Mouse (Mus musculus) thymus, postnatal 0 days (tissue): ENCODE data around the gene Asb2. TPM values are rescaled to one million over a fixed set of nuclear protein-coding genes. Genes with fewer than 3 reads are reported as not detected.

Experiments used
- DNase-seq: peaks from one replicate; pipeline ENCODE4 v3.0.0-alpha.2; 2015; ENCODE audit warnings: low spot score
- polyA plus RNA-seq: library from polyadenylated mRNA; unstranded; fragments of >200 nt; fragmentation: Nextera tagmentation; extraction: Ambion mirVana; gene quantifications from 2 replicates; pipeline ENCODE4 v1.2.1, GENCODE M21; 2015

Gene Asb2
- polyA plus RNA-seq, 1 experiment from 2014 or later = 5.6 TPM

DNA sequence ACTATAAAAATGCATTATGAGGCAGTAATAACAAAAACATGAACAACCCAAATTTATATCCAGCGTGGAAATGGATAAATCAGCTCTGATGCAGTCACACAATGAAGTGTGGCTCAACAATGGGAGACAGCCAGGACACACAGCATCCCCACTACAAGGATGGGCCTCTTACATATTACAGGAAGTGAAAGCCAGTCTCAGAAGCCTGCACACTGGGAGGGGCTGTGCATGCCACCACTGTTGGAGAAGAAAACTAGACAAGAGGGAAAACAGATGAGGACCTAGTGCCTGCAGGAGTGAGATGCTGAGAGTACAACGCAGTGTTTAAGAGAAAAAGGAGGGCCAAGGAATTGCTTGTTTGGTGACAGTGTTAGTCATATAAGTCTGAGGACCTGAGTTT is 82.1 kb downstream of the Asb2 start:
- no peak for DNase-seq

DNA sequence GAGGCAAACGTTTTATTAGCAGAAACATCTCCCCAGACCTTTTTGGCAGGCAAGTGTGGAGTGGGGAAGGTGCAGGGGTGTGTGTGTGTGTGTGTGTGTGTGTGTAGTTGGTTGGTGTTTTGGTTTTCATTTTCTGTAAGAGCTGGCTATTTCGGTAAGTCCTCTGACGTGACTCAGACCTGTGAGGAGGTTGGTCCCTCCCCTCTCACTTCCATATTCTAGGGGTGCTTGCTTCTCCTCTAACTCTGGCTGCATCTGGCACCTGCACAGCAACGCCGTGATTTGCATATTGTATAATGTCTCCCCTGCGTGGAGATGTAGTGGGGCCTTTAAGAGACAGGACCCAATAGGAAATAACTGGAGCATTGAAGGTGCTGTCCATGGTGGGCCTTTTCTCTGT is 82.8 kb downstream of the Asb2 start:
- no peak for DNase-seq

DNA sequence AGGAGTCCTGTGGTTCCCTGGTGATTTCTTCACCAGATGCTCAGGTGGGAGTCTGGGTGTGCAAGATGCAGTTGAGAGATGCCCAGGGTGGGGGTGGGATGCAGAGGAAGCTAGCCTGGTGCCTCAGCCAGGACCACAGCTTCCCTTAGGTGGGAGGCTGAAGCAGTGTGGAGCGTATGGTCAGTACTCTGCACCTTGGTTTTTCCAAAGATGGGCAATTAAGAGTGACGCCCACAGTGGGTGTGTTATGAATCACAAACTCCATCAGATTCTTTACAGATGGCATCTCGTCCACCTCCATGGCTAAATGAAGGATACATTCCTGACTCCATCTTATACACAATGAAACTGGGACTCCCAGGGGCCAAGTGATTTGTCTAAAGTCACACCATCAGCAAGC is 83.6 kb downstream of the Asb2 start:
- DNase-seq = no peak

Other genes with a start within 250 kb of the Asb2 start
- not detected in 2 replicates for gene Prima1, start 113.9 kb downstream of the Asb2 start, polyA plus RNA-seq
- not detected in 2 replicates for gene Fam181a, start 45.0 kb downstream of the Asb2 start, polyA plus RNA-seq
- 1.9 TPM in 2 replicates for gene Otub2, start 32.7 kb upstream of the Asb2 start, polyA plus RNA-seq
- 0.14 and 0.21 TPM in 2 replicates for gene 9330161L09Rik, start 51.8 kb upstream of the Asb2 start, polyA plus RNA-seq
- gene Ddx24, start 69.8 kb upstream of the Asb2 start, polyA plus RNA-seq = 139 and 165 TPM in 2 replicates
- 160 and 162 TPM in 2 replicates for gene Ifi27, start 78.2 kb upstream of the Asb2 start, polyA plus RNA-seq
- gene Ifi27l2a, start 87.7 kb upstream of the Asb2 start, polyA plus RNA-seq = 299 and 338 TPM in 2 replicates
- gene Ifi27l2b, start 101.2 kb upstream of the Asb2 start, polyA plus RNA-seq = 0.25 and 0.46 TPM in 2 replicates
- 0.40 and 0.44 TPM in 2 replicates for gene Ppp4r4, start 176.3 kb upstream of the Asb2 start, polyA plus RNA-seq